Mouse (Mus musculus) neural tube, embryonic 12.5 days (tissue): Measurements from ENCODE around the gene Apol8. TPM values are rescaled to one million over a fixed set of nuclear protein-coding genes. Genes with fewer than 3 reads are reported as not detected.

Experiments used
- ATAC-seq: fragments of 200-750 bp; cut with Nextera tagmentation; 2 replicates; pipeline ENCODE4 v1.8.0; 2017; ENCODE audit warnings: low read depth, mild to moderate bottlenecking, moderate TSS enrichment, moderate library complexity; ENCODE audit not compliant: low FRiP score
- H3K27ac ChIP-seq: fragments of 300-500 bp; sonication (generic); 2 replicates; pipeline ENCODE4 v1.5.1; 2016
- H3K27me3 ChIP-seq: fragments of 300-500 bp; sonication (generic); replicated peaks from 2 replicates; pipeline ENCODE4 v1.6.1; 2016; ENCODE audit warnings: mild to moderate bottlenecking
- H3K36me3 ChIP-seq: fragments of 300-500 bp; sonication (generic); 2 replicates; pipeline ENCODE4 v1.6.1; 2016; ENCODE audit warnings: mild to moderate bottlenecking
- H3K4me1 ChIP-seq: fragments of 300-500 bp; sonication (generic); 2 replicates; pipeline ENCODE4 v1.6.1; 2016
- H3K4me2 ChIP-seq: fragments of 300-500 bp; sonication (generic); replicated peaks from 2 replicates; pipeline ENCODE4 v1.6.1; 2016; ENCODE audit warnings: mild to moderate bottlenecking
- H3K4me3 ChIP-seq: fragments of 300-500 bp; sonication (generic); 2 replicates; pipeline ENCODE4 v1.5.1; 2016
- H3K9ac ChIP-seq: fragments of 300-500 bp; sonication (generic); 2 replicates; pipeline ENCODE4 v1.6.1; 2016; ENCODE audit warnings: mild to moderate bottlenecking
- H3K9me3 ChIP-seq: fragments of 300-500 bp; sonication (generic); 2 replicates; pipeline ENCODE4 v1.6.1; 2016; ENCODE audit warnings: mild to moderate bottlenecking
- WGBS: fragments of 180-500 bp; shearing (Covaris S2); methylation state at CpG from one replicate; pipeline ENCODE4 v1.1.7; 2016; 5-methylcytosine and 5-hydroxymethylcytosine counted together
- polyA plus RNA-seq: library from polyadenylated mRNA; unstranded; fragments of >200 nt; fragmentation: Nextera tagmentation; extraction: Ambion mirVana; gene quantifications from 2 replicates; pipeline ENCODE4 v1.2.1, GENCODE M21; 2016

Gene Apol8
- polyA plus RNA-seq, 1 experiment from 2014 or later = 0.48 TPM

DNA sequence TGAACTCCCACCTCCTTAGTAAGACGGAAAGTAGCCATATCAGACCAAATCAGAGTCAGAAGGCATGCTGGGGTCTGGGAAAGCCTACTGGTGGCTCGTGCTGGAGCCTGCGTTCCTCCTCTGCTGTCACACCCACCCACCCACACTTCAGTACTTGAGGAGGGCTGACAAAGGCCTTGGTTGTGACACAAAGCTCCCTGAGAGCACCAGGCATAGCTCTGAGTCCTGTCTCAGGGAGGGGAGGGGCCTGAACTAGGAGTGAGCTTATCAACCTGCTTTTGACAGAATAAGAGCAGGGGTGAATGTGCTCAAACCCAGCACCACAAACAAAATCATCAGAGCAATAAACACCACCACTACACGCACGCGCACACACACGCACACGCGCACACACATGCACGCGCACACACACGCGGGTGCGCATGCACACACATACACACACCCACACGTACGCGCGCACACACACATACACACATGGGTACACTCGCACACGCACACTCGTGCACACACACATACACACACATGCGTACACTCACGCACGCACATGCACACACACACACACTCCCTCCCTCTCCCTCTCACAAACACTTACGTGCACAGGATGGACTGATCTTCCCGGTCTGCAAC lies 39.7 kb upstream of the Apol8 start:
- H3K36me3 ChIP-seq = peaks cover 22% of the 10 kb centered on the region

DNA sequence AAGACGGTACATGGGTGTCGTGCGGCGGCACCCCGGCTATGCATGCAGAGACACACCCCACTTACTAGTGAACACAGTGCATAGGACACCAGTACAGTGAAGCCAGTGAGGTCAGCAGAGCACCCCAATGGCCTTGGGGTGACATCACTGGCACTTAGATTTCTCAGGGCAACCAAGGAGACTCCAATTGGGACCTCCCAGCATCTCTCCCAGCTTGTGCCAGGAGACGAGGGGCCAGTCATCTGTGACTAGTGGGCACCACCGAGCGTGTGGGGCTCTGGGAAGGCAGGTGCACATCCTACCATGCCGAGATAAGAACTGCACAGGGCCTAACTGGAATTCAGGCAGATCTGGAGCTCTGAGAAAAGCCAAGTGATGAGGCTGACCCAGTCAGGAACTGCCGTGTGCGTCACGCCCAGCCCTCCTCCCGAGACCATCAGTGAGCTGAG lies 38.1 kb upstream of the Apol8 start:
- Histone ChIP-seq H3K4me3 (no peak overlapping the region), H3K36me3 (peaks cover 36% of the 10 kb centered on the region), H3K27me3 (no peaks in the 10 kb centered on the region), H3K9me3 (no peaks in the 10 kb centered on the region), H3K9ac (no peak overlapping the region), H3K4me2 (no peak overlapping the region), H3K27ac (no peak overlapping the region), H3K4me1 (peaks cover 15% of the 10 kb centered on the region)
- 93% methylated on average over 13 of the region's 13 CpGs for WGBS
- no peak for ATAC-seq

More for the DNA sequence above, 39.7 kb upstream of the Apol8 start:
- H3K4me1 ChIP-seq = peaks cover 16% of the 10 kb centered on the region
- 96% methylated on average over 26 of the region's 26 CpGs for WGBS
- H3K4me2 ChIP-seq = no peak overlapping the region
- H3K9ac ChIP-seq = no peak overlapping the region
- no peak for ATAC-seq
- no peak overlapping the region for H3K27ac ChIP-seq
- H3K9me3 ChIP-seq = no peaks in the 10 kb centered on the region
- H3K4me3 ChIP-seq = no peak overlapping the region
- no peaks in the 10 kb centered on the region for H3K27me3 ChIP-seq

DNA sequence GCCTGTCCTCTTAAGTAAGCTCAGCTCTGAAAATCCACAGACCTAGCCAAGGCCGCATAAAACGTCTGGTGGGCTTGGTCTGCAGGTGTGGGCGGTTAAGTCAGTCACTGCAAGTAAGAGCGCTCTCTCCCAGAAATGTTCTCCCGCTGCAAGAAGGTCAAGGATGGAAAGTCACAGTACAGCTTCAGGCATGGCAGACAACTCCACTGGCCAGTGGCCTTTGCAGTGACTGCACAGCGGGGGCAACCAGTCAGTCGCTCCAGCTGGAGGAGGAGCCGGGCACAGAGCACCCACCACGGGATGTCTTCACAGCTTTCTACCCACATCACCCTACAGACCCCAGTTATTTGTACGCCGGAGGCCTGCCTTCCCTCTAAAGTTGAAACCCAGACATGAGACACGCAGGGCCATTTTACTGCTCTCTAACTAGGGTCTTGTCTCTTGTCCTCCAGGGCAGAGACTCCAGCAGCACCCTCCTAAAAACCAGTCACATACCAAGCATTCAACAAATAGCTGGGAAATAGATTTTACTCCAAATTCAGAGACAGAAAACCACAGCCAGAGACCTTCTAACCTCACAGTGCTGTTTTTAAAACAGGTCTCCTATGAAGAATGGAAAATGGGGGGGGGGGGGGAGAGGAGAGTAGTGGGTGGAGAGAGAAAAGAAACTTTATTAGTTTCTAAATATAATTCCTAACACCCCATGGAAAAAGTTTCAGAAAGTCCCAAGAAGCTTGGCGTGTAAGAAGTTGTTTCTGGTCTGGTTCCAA lies 37.5 kb upstream of the Apol8 start:
- ATAC-seq = no peak

DNA sequence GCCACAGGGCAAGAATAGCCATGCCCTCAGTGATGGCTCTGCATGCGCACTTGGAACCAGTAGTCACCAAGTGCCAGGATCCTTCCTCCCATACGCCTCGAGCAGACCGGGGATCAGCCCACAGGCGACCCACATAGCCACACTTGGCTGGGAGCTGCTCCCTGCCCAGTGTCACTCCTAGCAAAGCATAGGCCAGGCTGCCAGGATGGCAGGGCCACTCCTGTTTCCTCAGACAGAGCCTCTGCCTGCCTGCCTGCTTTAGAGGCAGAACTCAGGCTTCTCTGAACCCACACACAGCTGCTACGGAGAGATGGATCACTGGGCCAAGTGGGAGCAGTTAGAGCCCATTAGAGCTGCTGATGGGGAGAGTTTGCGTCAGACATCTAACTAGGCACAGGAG lies 36.8 kb upstream of the Apol8 start:
- Histone ChIP-seq H3K27me3 (no peaks in the 10 kb centered on the region), H3K4me1 (peaks cover 2% of the 10 kb centered on the region), H3K9me3 (no peaks in the 10 kb centered on the region), H3K9ac (0 out of 2 replicates have a peak overlapping the region, but pooled peaks have one; percentile 29), H3K27ac (no peak overlapping the region), H3K4me2 (no peak overlapping the region), H3K36me3 (peaks cover 50% of the 10 kb centered on the region), H3K4me3 (no peak overlapping the region)
- no peak for ATAC-seq
- WGBS = 92% methylated on average over 7 of the region's 7 CpGs

More for the DNA sequence above, 37.5 kb upstream of the Apol8 start:
- Histone ChIP-seq H3K4me1 (peaks cover 10% of the 10 kb centered on the region), H3K9ac (no peak overlapping the region), H3K36me3 (peaks cover 42% of the 10 kb centered on the region), H3K4me2 (no peak overlapping the region), H3K27ac (no peak overlapping the region), H3K27me3 (no peaks in the 10 kb centered on the region), H3K9me3 (no peaks in the 10 kb centered on the region), H3K4me3 (no peak overlapping the region)
- 90% methylated on average over 13 of the region's 13 CpGs for WGBS

DNA sequence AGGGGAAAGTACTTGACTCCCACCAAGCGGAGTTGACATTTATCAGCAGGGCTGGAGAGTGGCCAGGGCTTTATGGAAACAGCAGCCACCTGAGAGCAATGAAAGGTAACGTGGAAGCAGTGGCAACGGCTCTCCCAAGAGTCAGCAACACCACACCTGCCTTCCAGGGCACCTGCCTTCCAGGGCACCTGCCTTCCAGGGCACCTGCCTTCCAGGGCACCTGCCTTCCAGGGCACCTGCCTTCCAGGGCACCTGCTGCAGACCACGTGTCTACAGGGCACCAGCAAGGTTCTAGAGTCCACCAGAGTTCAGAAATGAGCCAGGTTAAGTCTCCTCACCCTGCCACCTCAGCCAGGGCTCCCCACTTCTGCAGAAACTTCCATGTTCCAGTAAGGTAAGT lies 36.3 kb upstream of the Apol8 start:
- Histone ChIP-seq H3K27me3 (no peaks in the 10 kb centered on the region), H3K4me3 (no peak overlapping the region), H3K9me3 (no peaks in the 10 kb centered on the region), H3K4me2 (no peak overlapping the region), H3K4me1 (no peaks in the 10 kb centered on the region; the same call in 1 of the 2 replicates), H3K36me3 (peaks cover 55% of the 10 kb centered on the region), H3K9ac (no peak overlapping the region), H3K27ac (no peak overlapping the region)
- 95% methylated on average over 4 of the region's 4 CpGs for WGBS
- ATAC-seq = no peak

DNA sequence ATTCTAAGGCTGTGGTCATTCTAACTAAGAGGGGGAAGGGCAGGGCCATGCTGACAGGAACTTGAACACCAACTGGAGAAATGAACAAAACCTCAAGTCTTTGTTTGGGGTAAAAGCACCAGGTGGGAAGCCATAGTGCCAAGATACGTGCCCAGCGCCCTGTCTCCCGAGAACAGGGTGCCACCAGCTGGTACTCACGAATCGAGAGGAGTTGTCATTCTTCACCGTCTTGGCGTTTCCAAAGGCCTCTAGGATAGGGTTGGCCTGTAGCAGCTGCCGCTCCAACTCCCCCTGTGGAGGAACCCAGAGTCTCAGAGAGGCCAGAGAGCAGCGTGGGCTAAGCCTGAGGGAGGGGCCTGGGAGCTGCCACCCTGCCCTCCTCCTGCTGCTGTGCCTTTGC lies 35.3 kb upstream of the Apol8 start:
- Histone ChIP-seq H3K27me3 (no peaks in the 10 kb centered on the region), H3K9ac (no peak overlapping the region), H3K4me3 (no peak overlapping the region), H3K4me2 (no peak overlapping the region), H3K27ac (no peak overlapping the region), H3K36me3 (peaks cover 65% of the 10 kb centered on the region), H3K4me1 (no peaks in the 10 kb centered on the region; the same call in 1 of the 2 replicates), H3K9me3 (no peaks in the 10 kb centered on the region)
- ATAC-seq = no peak
- 91% methylated on average over 9 of the region's 9 CpGs for WGBS

DNA sequence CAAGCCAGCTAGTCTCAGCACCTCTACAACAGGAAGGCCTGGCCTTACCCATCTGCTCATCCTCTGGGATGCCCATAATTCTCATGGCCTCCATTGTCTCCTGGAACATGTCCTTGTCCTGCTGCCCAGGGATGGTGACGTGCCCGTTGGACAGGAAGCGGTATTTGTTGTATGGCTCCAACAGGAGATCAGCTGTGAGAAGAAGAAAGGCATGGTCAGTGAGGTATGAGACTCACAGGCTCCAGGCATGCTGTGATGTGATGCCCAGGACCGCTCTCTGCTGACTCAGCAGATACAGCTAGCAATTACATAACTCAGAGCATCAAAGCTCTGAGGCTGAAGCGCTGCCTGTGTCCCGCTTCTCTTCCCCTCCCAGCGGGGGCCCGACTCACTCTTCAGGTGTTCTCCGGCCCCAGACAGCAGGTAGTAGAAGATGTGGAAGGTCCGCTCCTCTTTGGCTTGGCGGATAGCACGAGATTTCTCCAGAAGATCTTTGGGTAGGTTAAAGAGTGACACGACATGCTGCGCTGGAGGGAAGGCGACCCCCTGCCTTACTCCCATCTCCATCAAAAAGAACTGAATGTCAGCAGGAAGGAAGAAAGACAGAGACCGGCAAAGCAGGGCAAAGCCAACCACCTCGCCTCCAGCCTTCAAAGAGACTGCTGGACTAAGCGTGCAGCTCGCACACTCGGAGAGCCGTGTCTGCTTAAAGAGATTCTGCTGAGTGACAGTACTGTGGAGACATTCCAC lies 34.0 kb upstream of the Apol8 start:
- no peak overlapping the region for H3K4me2 ChIP-seq
- no peak overlapping the region for H3K27ac ChIP-seq
- H3K9ac ChIP-seq = no peak overlapping the region
- no peaks in the 10 kb centered on the region for H3K9me3 ChIP-seq
- no peak overlapping the region for H3K4me3 ChIP-seq
- no peaks in the 10 kb centered on the region; the same call in 1 of the 2 replicates for H3K4me1 ChIP-seq
- WGBS = 92% methylated on average over 21 of the region's 21 CpGs
- no peak for ATAC-seq
- no peaks in the 10 kb centered on the region for H3K27me3 ChIP-seq
- H3K36me3 ChIP-seq = peaks cover 74% of the 10 kb centered on the region

DNA sequence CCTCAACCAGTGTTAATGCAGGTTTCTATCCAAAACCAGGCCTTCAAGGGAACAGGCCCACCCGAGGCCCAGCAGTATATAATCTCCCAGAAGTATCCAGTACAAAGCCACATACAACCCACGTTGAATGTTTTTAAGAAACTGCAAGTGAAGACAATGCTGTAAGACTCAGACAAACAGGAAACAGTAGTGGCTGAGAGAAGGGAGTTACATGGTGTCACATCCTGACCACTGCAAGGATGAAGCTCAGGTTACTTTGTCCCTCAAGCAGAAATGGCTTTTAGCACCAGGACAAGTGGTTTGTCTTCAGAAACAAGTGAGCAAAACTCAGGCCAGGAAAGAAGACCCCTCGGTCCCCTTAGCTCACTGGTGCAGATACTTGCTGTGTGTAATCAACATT lies 32.4 kb upstream of the Apol8 start:
- Histone ChIP-seq H3K4me2 (no peak overlapping the region), H3K27me3 (no peaks in the 10 kb centered on the region), H3K4me1 (no peaks in the 10 kb centered on the region; the same call in 1 of the 2 replicates), H3K4me3 (no peak overlapping the region), H3K9ac (no peak overlapping the region), H3K9me3 (no peaks in the 10 kb centered on the region), H3K36me3 (peaks cover 79% of the 10 kb centered on the region), H3K27ac (no peak overlapping the region)
- WGBS = 89% methylated on average over 3 of the region's 3 CpGs
- no peak for ATAC-seq

DNA sequence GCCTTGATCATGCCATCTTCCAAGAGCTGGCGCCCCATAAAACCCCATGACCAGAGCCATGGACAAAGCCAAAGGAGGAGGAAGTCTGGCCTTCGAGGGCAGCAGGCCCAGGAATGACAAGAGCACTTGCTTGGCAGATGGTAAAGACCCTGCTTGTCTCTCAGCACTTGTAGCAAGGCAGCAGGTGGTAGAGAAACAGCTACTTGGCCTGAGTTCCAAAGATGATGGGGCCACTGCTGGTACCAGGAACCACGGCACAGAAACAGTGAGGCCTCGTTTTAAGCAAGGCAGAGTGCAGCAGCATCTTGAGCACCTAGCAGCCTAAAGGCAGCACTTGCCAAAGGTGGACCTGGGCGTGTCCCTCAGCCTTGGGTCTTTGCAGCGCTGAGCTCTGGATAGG lies 31.6 kb upstream of the Apol8 start:
- H3K4me1 ChIP-seq = no peaks in the 10 kb centered on the region; the same call in 1 of the 2 replicates
- no peak for ATAC-seq
- no peak overlapping the region for H3K4me2 ChIP-seq
- H3K27ac ChIP-seq = no peak overlapping the region
- H3K27me3 ChIP-seq = no peaks in the 10 kb centered on the region
- no peaks in the 10 kb centered on the region for H3K9me3 ChIP-seq
- H3K36me3 ChIP-seq = peaks cover 86% of the 10 kb centered on the region
- no peak overlapping the region for H3K4me3 ChIP-seq
- WGBS = 89% methylated on average over 6 of the region's 6 CpGs
- no peak overlapping the region for H3K9ac ChIP-seq

DNA sequence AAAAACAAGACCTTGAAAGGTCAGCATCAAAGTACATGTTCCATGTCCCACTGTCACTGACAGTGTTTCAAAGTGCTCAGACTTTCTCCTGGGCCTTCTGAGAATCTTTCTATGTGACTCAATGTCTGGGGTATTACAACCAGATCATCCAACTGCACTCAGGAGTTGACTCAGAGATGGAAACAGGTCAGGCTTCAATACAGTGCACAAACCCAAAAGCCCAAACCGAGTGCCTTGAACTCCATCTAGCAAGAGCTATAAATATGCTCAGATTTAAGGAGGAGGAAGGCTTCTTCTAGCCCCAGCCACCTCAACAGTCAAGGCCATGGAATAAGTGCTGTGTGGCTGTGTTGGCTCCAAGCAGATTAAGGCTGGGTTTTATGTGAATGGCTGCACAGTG lies 29.0 kb upstream of the Apol8 start:
- 87% methylated on average over 1 of the region's 1 CpGs for WGBS
- H3K9me3 ChIP-seq = no peaks in the 10 kb centered on the region
- no peak overlapping the region for H3K27ac ChIP-seq
- no peaks in the 10 kb centered on the region for H3K4me1 ChIP-seq
- no peaks in the 10 kb centered on the region for H3K27me3 ChIP-seq
- no peak overlapping the region for H3K4me3 ChIP-seq
- no peak overlapping the region for H3K4me2 ChIP-seq
- H3K9ac ChIP-seq = no peak overlapping the region
- peaks cover 97% of the 10 kb centered on the region for H3K36me3 ChIP-seq
- ATAC-seq = no peak

DNA sequence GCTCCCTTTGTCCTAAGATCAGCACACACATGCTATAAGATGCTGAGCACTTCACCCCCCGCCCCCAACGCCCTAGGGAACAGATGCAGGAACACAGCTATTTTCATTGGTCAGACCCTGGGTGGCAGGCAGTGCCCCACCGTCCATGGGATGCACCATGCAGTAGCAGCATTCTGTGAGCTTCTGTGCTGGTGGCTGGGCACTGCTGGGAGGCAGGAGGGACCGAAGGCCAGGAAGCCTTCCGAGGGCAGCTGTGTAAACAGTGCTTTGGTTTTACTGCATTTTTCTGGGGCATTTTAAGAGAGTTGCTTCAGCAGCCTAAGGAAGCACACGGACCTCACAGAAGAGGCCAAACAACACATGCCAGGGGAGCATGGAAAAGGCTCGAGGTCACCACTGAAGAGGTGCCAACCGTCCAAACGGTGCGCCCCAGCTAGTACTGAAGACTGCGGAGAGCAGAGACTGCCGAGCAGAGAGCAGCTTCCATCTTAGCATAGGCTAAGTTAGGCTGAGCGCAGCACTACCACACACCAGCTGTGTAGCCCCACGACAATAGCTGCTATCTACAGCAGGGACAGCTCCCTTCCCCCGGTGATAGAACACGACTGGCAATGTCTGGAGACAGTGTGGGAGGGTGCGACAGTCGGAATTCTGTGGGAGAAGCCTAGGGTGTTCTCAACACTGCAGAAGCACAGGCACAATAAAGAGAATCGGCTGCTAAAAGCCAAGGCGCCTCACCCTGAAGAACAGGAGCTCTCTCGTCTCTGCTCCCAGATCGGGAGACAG lies 27.4 kb upstream of the Apol8 start:
- peaks cover 97% of the 10 kb centered on the region for H3K36me3 ChIP-seq
- no peaks in the 10 kb centered on the region for H3K27me3 ChIP-seq
- H3K27ac ChIP-seq = no peak overlapping the region
- 76% methylated on average over 22 of the region's 22 CpGs for WGBS
- no peak overlapping the region for H3K9ac ChIP-seq
- no peak for ATAC-seq
- H3K4me2 ChIP-seq = no peak overlapping the region
- no peaks in the 10 kb centered on the region for H3K9me3 ChIP-seq
- no peak overlapping the region for H3K4me3 ChIP-seq
- no peaks in the 10 kb centered on the region for H3K4me1 ChIP-seq
